Mouse (Mus musculus): Measurements from ENCODE around the gene Dnm1.
A peak's percentile ranks its signal among the peaks of the same experiment; 100 is the strongest.

Gene Dnm1

GRCm38 (mm10) chr2:32353007-32353542 lies at the start of gene Dnm1:
Dnm1 (minus strand) TSS chr2:32353338.
- peak; percentile 93 for DNase-seq (ENCODE audit: low spot score)

GRCm38 (mm10) chr2:32396695-32397094 lies 43.6 kb upstream of the Dnm1 start:
- DNase-seq (ENCODE audit: low spot score) = no peak

GRCm38 (mm10) chr2:32395946-32396621 lies 42.9 kb upstream of the Dnm1 start:
- DNase-seq (ENCODE audit: low spot score) = peak; percentile 96

GRCm38 (mm10) chr2:32395484-32395945 lies 42.4 kb upstream of the Dnm1 start, which contains the start of gene Ptges2:
Ptges2 (plus strand) TSS chr2:32395896.
- DNase-seq (ENCODE audit: low spot score) = peak; percentile 92

GRCm38 (mm10) chr2:32394973-32395372 lies 41.8 kb upstream of the Dnm1 start:
- peak; percentile 41 for DNase-seq (ENCODE audit: low spot score)

GRCm38 (mm10) chr2:32392063-32392462 lies 38.9 kb upstream of the Dnm1 start:
- no peak for DNase-seq (ENCODE audit: low spot score)

GRCm38 (mm10) chr2:32390871-32391270 lies 37.7 kb upstream of the Dnm1 start:
- no peak for DNase-seq (ENCODE audit: low spot score)

GRCm38 (mm10) chr2:32389157-32389556 lies 36.0 kb upstream of the Dnm1 start:
- DNase-seq (ENCODE audit: low spot score) = no peak

- no peak for DNase-seq (ENCODE audit: low spot score)
Observed at GRCm38 (mm10) chr2:32387706-32388490, 34.8 kb upstream of the Dnm1 start, which contains the start of gene Lcn2. Lcn2 (minus strand) TSS chr2:32388252.

GRCm38 (mm10) chr2:32382689-32383088 lies 29.6 kb upstream of the Dnm1 start:
- no peak for DNase-seq (ENCODE audit: low spot score)

- DNase-seq (ENCODE audit: low spot score) = peak; percentile 94
Observed at GRCm38 (mm10) chr2:32381775-32382223, 28.7 kb upstream of the Dnm1 start, which contains the start of gene 1110008P14Rik. 1110008P14Rik (minus strand) TSS chr2:32381938.

- DNase-seq (ENCODE audit: low spot score) = no peak
Observed at GRCm38 (mm10) chr2:32381141-32381774, 28.1 kb upstream of the Dnm1 start.

- DNase-seq (ENCODE audit: low spot score) = no peak
Observed at GRCm38 (mm10) chr2:32380001-32380500, 26.9 kb upstream of the Dnm1 start.

GRCm38 (mm10) chr2:32376963-32377362 lies 23.8 kb upstream of the Dnm1 start:
- DNase-seq (ENCODE audit: low spot score) = no peak

GRCm38 (mm10) chr2:32375317-32375940 lies 22.3 kb upstream of the Dnm1 start:
- DNase-seq (ENCODE audit: low spot score) = no peak

GRCm38 (mm10) chr2:32374191-32374590 lies 21.1 kb upstream of the Dnm1 start:
- DNase-seq (ENCODE audit: low spot score) = no peak

GRCm38 (mm10) chr2:32367315-32367714 lies 14.2 kb upstream of the Dnm1 start:
- no peak for DNase-seq (ENCODE audit: low spot score)

GRCm38 (mm10) chr2:32364121-32364520 lies 11.0 kb upstream of the Dnm1 start:
- no peak for DNase-seq (ENCODE audit: low spot score)

GRCm38 (mm10) chr2:32363376-32364106 lies 10.4 kb upstream of the Dnm1 start:
- peak; percentile 69 for DNase-seq (ENCODE audit: low spot score)

- DNase-seq (ENCODE audit: low spot score) = peak; percentile 92
Observed at GRCm38 (mm10) chr2:32362817-32363340, 9.7 kb upstream of the Dnm1 start.
